Mouse (Mus musculus) MEL (cell line): ENCODE measurements around the gene Lrp3. TPM values are rescaled to one million over a fixed set of nuclear protein-coding genes. Genes with fewer than 3 reads are reported as not detected.

Experiments used
- DNase-seq: peaks from one replicate; pipeline ENCODE4 v3.0.0; 2011; ENCODE audit warnings: low read depth, low spot score
- H3K27ac ChIP-seq: 2 replicates; pipeline ENCODE4 v1.5.1; 2012; ENCODE audit warnings: low read depth, mild to moderate bottlenecking, control low read depth, low read length, moderate library complexity; ENCODE audit not compliant: control insufficient read depth
- H3K27me3 ChIP-seq, 2 experiments: fragments of 150-350 bp in 1 of 2; sonication (generic) in 1 of 2; 2 replicates each; pipeline ENCODE4 v1.6.1; 2012; ENCODE audit warnings: low read length in 2 of 2, mild to moderate bottlenecking in 2 of 2, improper control_type of control experiment in 1 of 2, moderate library complexity in 1 of 2; ENCODE audit not compliant: insufficient read depth in 2 of 2, control insufficient read depth in 1 of 2
- H3K36me3 ChIP-seq, 2 experiments: 2 replicates each; pipeline ENCODE4 v1.6.1; 2012 to 2014; ENCODE audit warnings: low read length in 2 of 2, improper control_type of control experiment in 1 of 2, inconsistent platforms in 1 of 2, mild to moderate bottlenecking in 1 of 2; ENCODE audit not compliant: insufficient read depth in 2 of 2, control insufficient read depth in 1 of 2
- H3K4me1 ChIP-seq, 2 experiments: fragments of 150-350 bp in 1 of 2; sonication (generic) in 1 of 2; 2 replicates each; pipeline ENCODE4 v1.6.1; 2012; ENCODE audit warnings: low read length in 2 of 2, improper control_type of control experiment in 1 of 2, mild to moderate bottlenecking in 1 of 2; ENCODE audit not compliant: insufficient read depth in 2 of 2, control insufficient read depth in 1 of 2
- H3K4me3 ChIP-seq, 2 experiments: fragments of 150-350 bp in 1 of 2; sonication (generic) in 1 of 2; 2 replicates each; pipeline ENCODE4 v1.5.1; 2012; ENCODE audit warnings: low read depth in 2 of 2, low read length in 2 of 2, mild to moderate bottlenecking in 2 of 2, moderate library complexity in 2 of 2, control low read depth in 1 of 2, improper control_type of control experiment in 1 of 2; ENCODE audit not compliant: control insufficient read depth in 1 of 2, insufficient read depth in 1 of 2
- H3K79me2 ChIP-seq: 2 replicates; pipeline ENCODE4 v1.6.1; 2012; ENCODE audit warnings: mild to moderate bottlenecking, low read length, moderate library complexity; ENCODE audit not compliant: control insufficient read depth, poor library complexity, insufficient read depth
- H3K9ac ChIP-seq: 2 replicates; pipeline ENCODE4 v1.6.1; 2012; ENCODE audit warnings: low read depth, mild to moderate bottlenecking, control low read depth, low read length, moderate library complexity; ENCODE audit not compliant: control insufficient read depth, poor library complexity, severe bottlenecking
- H3K9me3 ChIP-seq: fragments of 150-350 bp; sonication (generic); replicated peaks from 2 replicates; pipeline ENCODE4 v1.6.1; 2012; ENCODE audit warnings: mild to moderate bottlenecking, low read length, improper control_type of control experiment, moderate library complexity; ENCODE audit not compliant: insufficient read depth
- CTCF ChIP-seq, 3 experiments: IDR thresholded peaks in 2 of 3; conservative IDR thresholded peaks in 1 of 3; 2 replicates each; pipeline ENCODE4 v1.5.1; 2011 to 2012; ENCODE audit warnings: low read length in 3 of 3, low read depth in 2 of 3, mild to moderate bottlenecking in 2 of 3, improper control_type of control experiment in 1 of 3, inconsistent platforms in 1 of 3, mixed read lengths in 1 of 3, moderate library complexity in 1 of 3; ENCODE audit not compliant: control insufficient read depth in 1 of 3, insufficient read depth in 1 of 3, poor library complexity in 1 of 3, severe bottlenecking in 1 of 3
- E2F4 ChIP-seq: IDR thresholded peaks from 2 replicates; pipeline ENCODE4 v1.6.1; 2011; ENCODE audit warnings: low read depth, low read length, improper control_type of control experiment, borderline replicate concordance
- EP300 ChIP-seq, 2 experiments: IDR thresholded peaks; 2 replicates each; pipeline ENCODE4 v1.6.1; 2011; ENCODE audit warnings: improper control_type of control experiment in 2 of 2, low read length in 2 of 2, low read depth in 1 of 2, mild to moderate bottlenecking in 1 of 2
- JUND ChIP-seq: IDR thresholded peaks from 2 replicates; pipeline ENCODE4 v1.6.1; 2011; ENCODE audit warnings: low read depth, mild to moderate bottlenecking, improper control_type of control experiment, low read length
- MAFK ChIP-seq: IDR thresholded peaks from 2 replicates; pipeline ENCODE4 v1.6.1; 2011; ENCODE audit warnings: low read depth, mild to moderate bottlenecking, low read length, improper control_type of control experiment, borderline replicate concordance
- POLR2A ChIP-seq, 2 experiments: IDR thresholded peaks; 2 replicates each; pipeline ENCODE4 v1.6.1; 2011 to 2012; ENCODE audit warnings: low read length in 2 of 2, mild to moderate bottlenecking in 2 of 2, control low read depth in 1 of 2, improper control_type of control experiment in 1 of 2, low read depth in 1 of 2, moderate library complexity in 1 of 2; ENCODE audit not compliant: control insufficient read depth in 1 of 2, insufficient read depth in 1 of 2, poor library complexity in 1 of 2
- RCOR1 ChIP-seq: IDR thresholded peaks from 2 replicates; pipeline ENCODE4 v1.6.1; 2012; ENCODE audit warnings: low read depth, mild to moderate bottlenecking, inconsistent platforms, low read length, improper control_type of control experiment
- SMC3 ChIP-seq: IDR thresholded peaks from 2 replicates; pipeline ENCODE4 v1.6.1; 2011; ENCODE audit warnings: low read depth, low read length, improper control_type of control experiment
- polyA plus RNA-seq, 2 experiments: library from polyadenylated mRNA; stranded (reverse) in 1 of 2; unstranded in 1 of 2; fragments of >175 nt in 1 of 2; fragments of >200 nt in 1 of 2; gene quantifications; 2 replicates each; pipeline versions ENCODE4 v1.2.1 to v1.2.4; 2012; ENCODE audit warnings: low replicate concordance in 2 of 2, low read depth in 1 of 2; ENCODE audit not compliant: insufficient read length in 2 of 2, insufficient read depth in 1 of 2, missing spikeins in 1 of 2
- total RNA-seq: library from RNA; depleted of rRNA; stranded (reverse); fragments of 300-350 nt; gene quantifications from 2 replicates; pipeline ENCODE4 v1.2.3, GENCODE M21; 2012; rRNA removed

The Lrp3 gene
- total and polyA plus RNA-seq, 3 experiments: not detected

DNA sequence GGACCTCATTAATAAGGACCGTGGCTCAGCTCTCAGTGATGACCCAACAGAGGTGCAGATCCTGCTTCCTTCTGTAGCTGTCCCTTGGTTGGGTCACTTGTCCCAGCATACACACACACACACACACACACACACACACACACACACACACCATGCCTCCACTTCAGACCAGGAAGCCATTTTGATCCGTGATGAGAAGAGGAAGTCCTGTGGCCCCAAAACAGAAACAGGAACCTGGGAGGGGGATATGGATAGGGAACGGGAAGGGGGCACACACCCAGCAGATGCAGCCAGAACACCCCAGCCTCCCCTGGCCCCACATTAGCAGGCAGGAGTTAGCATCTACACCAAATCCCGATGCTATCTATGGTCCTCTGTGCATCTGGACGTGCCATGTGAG, 64.4 kb downstream of the Lrp3 start:
- no peak for TF ChIP-seq RCOR1
- no peak for TF ChIP-seq CTCF (IDR thresholded peaks at IDR 0.05 in 2 of 3, conservative IDR thresholded peaks at IDR 0.05 in 1 of 3; ENCODE audit: control insufficient read depth in 1 of 3, insufficient read depth in 1 of 3, low read depth in 2 of 3, low read length in 3 of 3, poor library complexity in 1 of 3, severe bottlenecking in 1 of 3)
- TF ChIP-seq POLR2A (IDR thresholded peaks at IDR 0.05; ENCODE audit: control insufficient read depth in 1 of 2, insufficient read depth in 1 of 2, low read depth in 1 of 2, low read length in 2 of 2, poor library complexity in 1 of 2): no peak
- TF ChIP-seq MAFK: no peak
- TF ChIP-seq JUND: no peak
- no peak for TF ChIP-seq E2F4
- TF ChIP-seq EP300 (IDR thresholded peaks at IDR 0.05; ENCODE audit: low read depth in 1 of 2, low read length in 2 of 2): no peak
- TF ChIP-seq SMC3: no peak
- TF ChIP-seq, all 39 proteins: peak for 0

More for the DNA sequence above, 64.4 kb downstream of the Lrp3 start:
- Histone ChIP-seq H3K27me3 (no peaks in the 10 kb centered on the region), H3K4me1 (peaks cover 4 to 31% of the 10 kb centered on the region in 2 experiments), H3K4me3 (no peak overlapping the region), H3K36me3 (peaks cover 0 to 3% of the 10 kb centered on the region in 2 experiments; a peak in 2 of 4 replicates), H3K9me3 (no peaks in the 10 kb centered on the region), H3K9ac (no peak overlapping the region), H3K79me2 (no peaks in the 10 kb centered on the region), H3K27ac (no peak overlapping the region)
- DNase-seq: no peak

Other genes with a start within 250 kb of the Lrp3 start
- 17.3 and 19.7 TPM in 2 replicates for gene Cebpg, start 158.9 kb downstream of the Lrp3 start, total RNA-seq
- 10 to 100 TPM in 1 of 2 experiments, not detected in 1; 20.7 TPM for gene Cebpg, start 158.9 kb downstream of the Lrp3 start, polyA plus RNA-seq
- 1.7 and 2.3 TPM in 2 replicates for gene Cebpa, start 96.2 kb downstream of the Lrp3 start, total RNA-seq
- gene Cebpa, start 96.2 kb downstream of the Lrp3 start, polyA plus RNA-seq: 1 to 10 TPM in 1 of 2 experiments, not detected in 1; 4.4 TPM
- not detected in 2 replicates for gene Slc7a10, start 29.1 kb downstream of the Lrp3 start, total RNA-seq
- gene Slc7a10, start 29.1 kb downstream of the Lrp3 start, polyA plus RNA-seq: not detected
- gene Gpatch1, start 102.9 kb upstream of the Lrp3 start, total RNA-seq: 7.9 and 8.5 TPM in 2 replicates
- gene Gpatch1, start 102.9 kb upstream of the Lrp3 start, polyA plus RNA-seq: 10 to 100 TPM in 1 of 2 experiments, not detected in 1; 13.4 TPM
- gene Rhpn2, start 118.7 kb upstream of the Lrp3 start, total RNA-seq: 0.46 and 0.58 TPM in 2 replicates
- gene Rhpn2, start 118.7 kb upstream of the Lrp3 start, polyA plus RNA-seq: 1 to 10 TPM in 1 of 2 experiments, not detected in 1; 1.2 TPM
- 11.9 and 15.3 TPM in 2 replicates for gene Faap24, start 181.3 kb upstream of the Lrp3 start, total RNA-seq
- 10 to 100 TPM in 1 of 2 experiments, not detected in 1; 26.7 TPM for gene Faap24, start 181.3 kb upstream of the Lrp3 start, polyA plus RNA-seq
- 13.1 and 15.8 TPM in 2 replicates for gene Cep89, start 181.5 kb upstream of the Lrp3 start, total RNA-seq
- 10 to 100 TPM in 1 of 2 experiments, not detected in 1; 44.5 TPM for gene Cep89, start 181.5 kb upstream of the Lrp3 start, polyA plus RNA-seq
- gene Slc7a9, start 233.3 kb upstream of the Lrp3 start, total RNA-seq: not detected in 2 replicates
- not detected for gene Slc7a9, start 233.3 kb upstream of the Lrp3 start, polyA plus RNA-seq